Mouse (Mus musculus) lung, postnatal 0 days (tissue): ENCODE results near the gene Mrps16. TPM values are rescaled to one million over a fixed set of nuclear protein-coding genes. Genes with fewer than 3 reads are reported as not detected.

Source experiments
- ATAC-seq: fragments of 200-750 bp; cut with Nextera tagmentation; 2 replicates; pipeline ENCODE4 v1.8.0; 2017; ENCODE audit warnings: moderate library complexity
- DNase-seq: peaks from one replicate; pipeline ENCODE4 v3.0.0-alpha.2; 2016; ENCODE audit warnings: low spot score
- H3K27ac ChIP-seq: fragments of 300-500 bp; sonication (generic); 2 replicates; pipeline ENCODE4 v1.5.1; 2014; ENCODE audit warnings: antibody characterized with exemption, mild to moderate bottlenecking, low read length, mixed read lengths
- H3K27me3 ChIP-seq: fragments of 300-500 bp; sonication (generic); replicated peaks from 2 replicates; pipeline ENCODE4 v1.6.1; 2014; ENCODE audit warnings: low read length, mixed read lengths; ENCODE audit not compliant: insufficient read depth
- H3K36me3 ChIP-seq: fragments of 300-500 bp; sonication (generic); 2 replicates; pipeline ENCODE4 v1.6.1; 2014; ENCODE audit warnings: low read length, mixed read lengths; ENCODE audit not compliant: insufficient read depth
- H3K4me1 ChIP-seq: fragments of 300-500 bp; sonication (generic); 2 replicates; pipeline ENCODE4 v1.6.1; 2014; ENCODE audit warnings: antibody characterized with exemption, low read depth, low read length, mixed read lengths; ENCODE audit not compliant: insufficient read depth
- H3K4me2 ChIP-seq: fragments of 300-500 bp; sonication (generic); replicated peaks from 2 replicates; pipeline ENCODE4 v1.6.1; 2014; ENCODE audit warnings: low read depth, mild to moderate bottlenecking, low read length, moderate library complexity, mixed read lengths
- H3K4me3 ChIP-seq: fragments of 300-500 bp; sonication (generic); 2 replicates; pipeline ENCODE4 v1.5.1; 2014; ENCODE audit warnings: low read depth, low read length
- H3K9ac ChIP-seq: fragments of 300-500 bp; sonication (generic); replicated peaks from 2 replicates; pipeline ENCODE4 v1.6.1; 2014; ENCODE audit warnings: low read depth, mild to moderate bottlenecking
- H3K9me3 ChIP-seq: fragments of 300-500 bp; sonication (generic); 2 replicates; pipeline ENCODE4 v1.6.1; 2016; ENCODE audit warnings: low read length, mixed read lengths
- CTCF ChIP-seq: IDR thresholded peaks from 2 replicates; pipeline ENCODE4 v1.5.1; 2016; ENCODE audit warnings: antibody characterized with exemption, mild to moderate bottlenecking
- EP300 ChIP-seq: IDR thresholded peaks from 2 replicates; pipeline ENCODE4 v1.6.1; 2016; ENCODE audit warnings: antibody characterized with exemption, mild to moderate bottlenecking, control low read depth
- WGBS: fragments of 180-500 bp; shearing (Covaris S2); extraction: QIAGEN DNeasy Blood & Tissue Kit; methylation state at CpG from one replicate; pipeline ENCODE4 v1.1.7; 2014; 5-methylcytosine and 5-hydroxymethylcytosine counted together
- polyA plus RNA-seq: library from polyadenylated mRNA; unstranded; fragments of >200 nt; fragmentation: Nextera tagmentation; extraction: Ambion mirVana; gene quantifications from 2 replicates; pipeline ENCODE4 v1.2.1, GENCODE M21; 2015

Gene Mrps16
- 58.5 and 64.4 TPM in 2 replicates for polyA plus RNA-seq

DNA sequence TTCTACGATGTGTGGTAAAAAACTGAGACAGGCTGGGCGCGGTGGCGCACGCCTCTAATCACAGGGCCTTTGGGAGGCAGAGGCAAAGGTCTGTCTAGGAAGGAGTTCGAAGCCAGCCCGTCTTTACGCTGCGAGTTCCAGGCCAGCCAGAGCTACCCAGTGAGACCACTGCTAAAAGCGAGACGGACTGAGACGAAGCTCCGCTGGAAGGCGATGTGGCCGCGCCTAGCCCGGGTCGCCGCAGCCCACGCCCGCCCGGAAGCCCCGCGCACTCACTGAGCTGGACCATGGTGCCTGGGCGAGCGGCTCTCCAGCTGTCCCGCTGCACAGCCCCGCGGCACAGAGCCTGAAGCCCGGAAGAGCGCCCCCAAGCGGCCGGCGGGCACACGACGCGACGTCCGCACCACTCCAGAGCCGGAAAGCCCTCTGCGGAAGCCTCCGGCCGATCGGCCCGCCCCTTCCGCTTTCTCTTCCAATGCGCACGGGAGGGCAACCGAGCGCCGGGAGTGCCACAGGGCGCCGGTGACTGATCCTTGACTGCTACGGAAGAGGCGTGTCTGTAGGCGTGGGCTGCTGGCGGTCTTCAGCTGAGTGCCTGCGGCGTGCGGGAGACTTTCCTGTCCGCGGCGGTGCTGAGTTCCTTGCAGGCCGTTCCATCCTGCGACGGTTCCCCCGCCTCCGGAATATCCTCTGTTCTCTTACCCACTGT, at the start of gene Mrps16:
Gene Mrps16 (minus strand): TSS at position 430 of the 709 bp plus-strand sequence.
- no peaks in the 10 kb centered on the region for H3K36me3 ChIP-seq
- peak; percentile 99 for DNase-seq
- peak within 1 kb of the TSS; percentile 64 for H3K4me2 ChIP-seq
- peak within 1 kb of the TSS; percentile 88 for H3K9ac ChIP-seq
- under 1% methylated on average over 64 of the region's 68 CpGs for WGBS
- H3K27me3 ChIP-seq, result no peaks in the 10 kb centered on the region
- no peaks in the 10 kb centered on the region for H3K9me3 ChIP-seq
- peak; percentile 96 for TF ChIP-seq CTCF
- TF ChIP-seq EP300, result no peak
- H3K27ac ChIP-seq, result peak within 1 kb of the TSS; percentile 87
- peaks cover 4% of the 10 kb centered on the region; the same call in 1 of the 2 replicates for H3K4me1 ChIP-seq
- ATAC-seq, result peak; percentile 97
- H3K4me3 ChIP-seq, result peak within 1 kb of the TSS; percentile 67

- DNase-seq, result no peak
- no peak overlapping the region for H3K4me3 ChIP-seq
- no peak for ATAC-seq
- no peaks in the 10 kb centered on the region for H3K9me3 ChIP-seq
- H3K27ac ChIP-seq, result no peak overlapping the region
- no peaks in the 10 kb centered on the region for H3K36me3 ChIP-seq
- no peak overlapping the region for H3K4me2 ChIP-seq
- H3K4me1 ChIP-seq, result no peaks in the 10 kb centered on the region
- H3K9ac ChIP-seq, result no peak overlapping the region
- no peak for TF ChIP-seq EP300
- TF ChIP-seq CTCF, result no peak
- no peaks in the 10 kb centered on the region for H3K27me3 ChIP-seq
- 49% methylated on average over 17 of the region's 17 CpGs for WGBS
Observed at GRCm38 (mm10) chr14:20442252-20442651, 48.8 kb upstream of the Mrps16 start.

- ATAC-seq, result no peak
- WGBS, result 58% methylated on average over 6 of the region's 6 CpGs
- H3K4me3 ChIP-seq, result no peak overlapping the region
Observed at GRCm38 (mm10) chr14:20436976-20437375, 43.5 kb upstream of the Mrps16 start.

DNA sequence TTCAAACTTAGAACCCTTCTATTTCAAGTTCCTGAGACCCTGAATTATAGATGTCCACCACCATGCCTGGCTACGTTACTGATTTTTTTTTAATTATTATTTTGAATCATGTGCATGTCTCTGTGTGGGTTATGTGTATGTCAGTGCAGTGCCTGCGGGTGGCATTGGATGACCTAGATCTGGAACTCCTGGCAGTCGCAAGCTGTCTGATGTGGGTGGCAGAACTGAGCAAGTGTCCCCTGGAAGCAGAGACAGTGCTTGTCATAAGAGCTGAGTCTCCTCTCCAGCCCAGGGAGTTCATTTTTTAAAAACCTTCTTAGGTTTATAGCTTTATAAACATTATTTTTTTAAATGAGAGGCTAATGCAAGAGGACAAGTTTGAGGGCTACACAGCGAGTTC, 39.0 kb upstream of the Mrps16 start:
- TF ChIP-seq EP300 (no peak), CTCF (no peak)
- Histone ChIP-seq H3K4me3 (no peak overlapping the region), H3K9me3 (no peaks in the 10 kb centered on the region), H3K4me2 (no peak overlapping the region), H3K9ac (no peak overlapping the region), H3K27me3 (no peaks in the 10 kb centered on the region), H3K4me1 (no peaks in the 10 kb centered on the region), H3K27ac (no peak overlapping the region), H3K36me3 (no peaks in the 10 kb centered on the region)
- 70% methylated on average over 4 of the region's 4 CpGs for WGBS
- no peak for ATAC-seq
- no peak for DNase-seq

More at GRCm38 (mm10) chr14:20436976-20437375, 43.5 kb upstream of the Mrps16 start:
- no peaks in the 10 kb centered on the region for H3K4me1 ChIP-seq
- H3K27me3 ChIP-seq, result no peaks in the 10 kb centered on the region
- TF ChIP-seq EP300, result no peak
- no peak overlapping the region for H3K4me2 ChIP-seq
- no peaks in the 10 kb centered on the region for H3K9me3 ChIP-seq
- no peak overlapping the region for H3K27ac ChIP-seq
- H3K36me3 ChIP-seq, result no peaks in the 10 kb centered on the region
- no peak for DNase-seq
- no peak overlapping the region for H3K9ac ChIP-seq

DNA sequence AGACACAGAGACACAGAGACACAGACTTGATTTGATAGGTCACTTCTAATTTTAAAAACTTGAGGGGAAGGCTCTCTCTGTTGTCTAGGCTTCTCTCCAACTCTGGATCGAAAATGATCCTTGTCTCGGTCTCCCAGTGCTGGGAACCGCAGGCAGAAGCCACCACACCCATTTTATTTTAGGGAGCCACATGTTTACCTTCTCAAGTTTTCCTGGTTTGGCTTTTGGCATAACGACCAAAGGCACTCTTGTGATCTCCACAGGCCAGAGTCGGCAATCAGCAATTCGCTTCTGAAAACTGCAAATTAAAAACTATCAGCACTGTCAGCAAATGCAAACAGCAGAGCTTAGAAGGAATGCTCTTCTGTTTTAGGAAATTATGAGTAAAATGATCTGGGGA, 38.3 kb upstream of the Mrps16 start:
- DNase-seq (no peak), ATAC-seq (no peak)
- H3K9me3 ChIP-seq, result no peaks in the 10 kb centered on the region
- no peaks in the 10 kb centered on the region for H3K36me3 ChIP-seq
- no peak for TF ChIP-seq CTCF
- TF ChIP-seq EP300, result no peak
- H3K27ac ChIP-seq, result no peak overlapping the region
- H3K4me3 ChIP-seq, result no peak overlapping the region
- 55% methylated on average over 6 of the region's 6 CpGs for WGBS
- no peaks in the 10 kb centered on the region for H3K27me3 ChIP-seq
- H3K4me2 ChIP-seq, result no peak overlapping the region
- H3K9ac ChIP-seq, result no peak overlapping the region
- H3K4me1 ChIP-seq, result no peaks in the 10 kb centered on the region

- Histone ChIP-seq H3K27ac (no peak overlapping the region), H3K4me2 (no peak overlapping the region), H3K9me3 (no peaks in the 10 kb centered on the region), H3K4me1 (no peaks in the 10 kb centered on the region), H3K27me3 (no peaks in the 10 kb centered on the region), H3K9ac (no peak overlapping the region), H3K4me3 (no peak overlapping the region), H3K36me3 (no peaks in the 10 kb centered on the region)
- DNase-seq, result no peak
- no peak for ATAC-seq
- TF ChIP-seq EP300, result no peak
- no peak for TF ChIP-seq CTCF
- WGBS, result 39% methylated on average over 1 of the region's 1 CpGs
Observed at GRCm38 (mm10) chr14:20429833-20430232, 36.4 kb upstream of the Mrps16 start.
